Mouse (Mus musculus) olfactory bulb, adult 2 months (tissue): Measurements from ENCODE around the gene Prkra.

ENCODE experiments used
- CTCF ChIP-seq: fragments of 200-500 bp; IDR thresholded peaks from 2 replicates; pipeline ENCODE4 v1.5.1; 2012; ENCODE audit warnings: low read depth, mild to moderate bottlenecking, low read length, moderate library complexity; ENCODE audit not compliant: insufficient read depth
- POLR2A ChIP-seq: fragments of 200-500 bp; IDR thresholded peaks from 2 replicates; pipeline ENCODE4 v1.6.1; 2012; ENCODE audit warnings: mild to moderate bottlenecking, low read depth, low read length, moderate library complexity; ENCODE audit not compliant: insufficient read depth

GRCm38 (mm10) chr2:76606704-76607103 is 41.1 kb downstream of the Prkra start:
- TF ChIP-seq CTCF (no peak), POLR2A (no peak)
